Mouse (Mus musculus): ENCODE measurements at regions not wholly inside any gene's neighbourhood (a gene's known extent, or its start where the extent isn't known, plus 50 kb on each side); places are given as distances from the start of the nearest gene placed in this dataset.

GRCm38 (mm10) chr1:185519811-185520210 lies 65.2 kb downstream of the Slc30a10 start:
- no peaks in the 10 kb centered on the region for H3K4me1 ChIP-seq (ENCODE audit: control insufficient read depth, insufficient read depth, low read length)
- H3K4me3 ChIP-seq (ENCODE audit: insufficient read depth, low read depth, low read length) = no peak overlapping the region
- H3K27ac ChIP-seq (ENCODE audit: insufficient read depth, low read depth, low read length) = no peak overlapping the region
- no peak for DNase-seq
- no peak for TF ChIP-seq CTCF (conservative IDR thresholded peaks at IDR 0.05; ENCODE audit: insufficient read depth, insufficient read length, low read depth, low read length)
- TF ChIP-seq POLR2A (IDR thresholded peaks at IDR 0.05; ENCODE audit: low read depth, low read length) = no peak
- 45% methylated on average over 3 of the region's 3 CpGs for WGBS
- no peaks in the 10 kb centered on the region for H3K27me3 ChIP-seq (replicated peaks; ENCODE audit: control insufficient read depth, insufficient read depth, low read length)
- no peaks in the 10 kb centered on the region for H3K36me3 ChIP-seq (ENCODE audit: control insufficient read depth, insufficient read depth, low read length)

GRCm38 (mm10) chr1:185524020-185524419 lies 69.4 kb downstream of the Slc30a10 start:
- no peak for DNase-seq
- TF ChIP-seq CTCF (conservative IDR thresholded peaks at IDR 0.05; ENCODE audit: insufficient read depth, insufficient read length, low read depth, low read length) = no peak
- TF ChIP-seq POLR2A (IDR thresholded peaks at IDR 0.05; ENCODE audit: low read depth, low read length) = no peak
- no peaks in the 10 kb centered on the region for H3K36me3 ChIP-seq (ENCODE audit: control insufficient read depth, insufficient read depth, low read length)
- 57% methylated on average over 10 of the region's 10 CpGs for WGBS
- no peaks in the 10 kb centered on the region for H3K4me1 ChIP-seq (ENCODE audit: control insufficient read depth, insufficient read depth, low read length)
- H3K27me3 ChIP-seq (replicated peaks; ENCODE audit: control insufficient read depth, insufficient read depth, low read length) = no peaks in the 10 kb centered on the region
- no peak overlapping the region for H3K27ac ChIP-seq (ENCODE audit: insufficient read depth, low read depth, low read length)
- no peak overlapping the region for H3K4me3 ChIP-seq (ENCODE audit: insufficient read depth, low read depth, low read length)

GRCm38 (mm10) chr1:185533471-185533870 lies 78.8 kb downstream of the Slc30a10 start:
- H3K4me1 ChIP-seq (ENCODE audit: control insufficient read depth, insufficient read depth, low read length) = no peaks in the 10 kb centered on the region
- no peak for TF ChIP-seq POLR2A (IDR thresholded peaks at IDR 0.05; ENCODE audit: low read depth, low read length)
- no peak for TF ChIP-seq CTCF (conservative IDR thresholded peaks at IDR 0.05; ENCODE audit: insufficient read depth, insufficient read length, low read depth, low read length)
- H3K27ac ChIP-seq (ENCODE audit: insufficient read depth, low read depth, low read length) = no peak overlapping the region
- no peaks in the 10 kb centered on the region for H3K27me3 ChIP-seq (replicated peaks; ENCODE audit: control insufficient read depth, insufficient read depth, low read length)
- DNase-seq = no peak
- 94% methylated on average over 5 of the region's 5 CpGs for WGBS
- no peak overlapping the region for H3K4me3 ChIP-seq (ENCODE audit: insufficient read depth, low read depth, low read length)
- no peaks in the 10 kb centered on the region for H3K36me3 ChIP-seq (ENCODE audit: control insufficient read depth, insufficient read depth, low read length)

- H3K27ac ChIP-seq (ENCODE audit: insufficient read depth, low read depth, low read length) = no peak overlapping the region
- H3K4me3 ChIP-seq (ENCODE audit: insufficient read depth, low read depth, low read length) = no peak overlapping the region
- no peak for DNase-seq
- H3K4me1 ChIP-seq (ENCODE audit: control insufficient read depth, insufficient read depth, low read length) = no peaks in the 10 kb centered on the region
- 56% methylated on average over 1 of the region's 1 CpGs for WGBS
- H3K36me3 ChIP-seq (ENCODE audit: control insufficient read depth, insufficient read depth, low read length) = no peaks in the 10 kb centered on the region
- no peaks in the 10 kb centered on the region for H3K27me3 ChIP-seq (replicated peaks; ENCODE audit: control insufficient read depth, insufficient read depth, low read length)
- TF ChIP-seq POLR2A (IDR thresholded peaks at IDR 0.05; ENCODE audit: low read depth, low read length) (no peak), CTCF (conservative IDR thresholded peaks at IDR 0.05; ENCODE audit: insufficient read depth, insufficient read length, low read depth, low read length) (no peak)
Measured at GRCm38 (mm10) chr1:185534129-185534528, 79.5 kb downstream of the Slc30a10 start.

- H3K27me3 ChIP-seq (replicated peaks; ENCODE audit: control insufficient read depth, insufficient read depth, low read length) = no peaks in the 10 kb centered on the region
- TF ChIP-seq CTCF (conservative IDR thresholded peaks at IDR 0.05; ENCODE audit: insufficient read depth, insufficient read length, low read depth, low read length) = no peak
- no peak for TF ChIP-seq POLR2A (IDR thresholded peaks at IDR 0.05; ENCODE audit: low read depth, low read length)
- no peak overlapping the region for H3K4me3 ChIP-seq (ENCODE audit: insufficient read depth, low read depth, low read length)
- H3K36me3 ChIP-seq (ENCODE audit: control insufficient read depth, insufficient read depth, low read length) = no peaks in the 10 kb centered on the region
- no peak overlapping the region for H3K27ac ChIP-seq (ENCODE audit: insufficient read depth, low read depth, low read length)
- DNase-seq = no peak
- WGBS = 75% methylated on average over 6 of the region's 6 CpGs
- H3K4me1 ChIP-seq (ENCODE audit: control insufficient read depth, insufficient read depth, low read length) = no peaks in the 10 kb centered on the region
Measured at GRCm38 (mm10) chr1:185535321-185535720, 80.7 kb downstream of the Slc30a10 start.

- no peak overlapping the region for H3K4me3 ChIP-seq (ENCODE audit: insufficient read depth, low read depth, low read length)
- WGBS = 91% methylated on average over 4 of the region's 4 CpGs
- TF ChIP-seq POLR2A (IDR thresholded peaks at IDR 0.05; ENCODE audit: low read depth, low read length) = no peak
- TF ChIP-seq CTCF (conservative IDR thresholded peaks at IDR 0.05; ENCODE audit: insufficient read depth, insufficient read length, low read depth, low read length) = no peak
- no peaks in the 10 kb centered on the region for H3K4me1 ChIP-seq (ENCODE audit: control insufficient read depth, insufficient read depth, low read length)
- no peak for DNase-seq
- no peaks in the 10 kb centered on the region for H3K27me3 ChIP-seq (replicated peaks; ENCODE audit: control insufficient read depth, insufficient read depth, low read length)
- H3K36me3 ChIP-seq (ENCODE audit: control insufficient read depth, insufficient read depth, low read length) = no peaks in the 10 kb centered on the region
- H3K27ac ChIP-seq (ENCODE audit: insufficient read depth, low read depth, low read length) = no peak overlapping the region
Measured at GRCm38 (mm10) chr1:185537236-185537635, 82.6 kb downstream of the Slc30a10 start.

- Histone ChIP-seq H3K36me3 (ENCODE audit: control insufficient read depth, insufficient read depth, low read length) (no peaks in the 10 kb centered on the region), H3K4me1 (ENCODE audit: control insufficient read depth, insufficient read depth, low read length) (no peaks in the 10 kb centered on the region), H3K4me3 (ENCODE audit: insufficient read depth, low read depth, low read length) (no peak overlapping the region), H3K27ac (ENCODE audit: insufficient read depth, low read depth, low read length) (no peak overlapping the region), H3K27me3 (replicated peaks; ENCODE audit: control insufficient read depth, insufficient read depth, low read length) (no peaks in the 10 kb centered on the region)
- WGBS = 50% methylated on average over 1 of the region's 1 CpGs
- no peak for TF ChIP-seq CTCF (conservative IDR thresholded peaks at IDR 0.05; ENCODE audit: insufficient read depth, insufficient read length, low read depth, low read length)
- no peak for TF ChIP-seq POLR2A (IDR thresholded peaks at IDR 0.05; ENCODE audit: low read depth, low read length)
- DNase-seq = no peak
Measured at GRCm38 (mm10) chr1:185539458-185539857, 84.8 kb downstream of the Slc30a10 start.

GRCm38 (mm10) chr1:185546346-185546745 lies 91.7 kb downstream of the Slc30a10 start:
- no peak overlapping the region for H3K4me3 ChIP-seq (ENCODE audit: insufficient read depth, low read depth, low read length)
- H3K4me1 ChIP-seq (ENCODE audit: control insufficient read depth, insufficient read depth, low read length) = no peaks in the 10 kb centered on the region
- H3K36me3 ChIP-seq (ENCODE audit: control insufficient read depth, insufficient read depth, low read length) = no peaks in the 10 kb centered on the region
- TF ChIP-seq POLR2A (IDR thresholded peaks at IDR 0.05; ENCODE audit: low read depth, low read length) (no peak), CTCF (conservative IDR thresholded peaks at IDR 0.05; ENCODE audit: insufficient read depth, insufficient read length, low read depth, low read length) (peak; percentile 29; the same call in 1 of the 2 replicates)
- DNase-seq = peak; percentile 17
- no peak overlapping the region for H3K27ac ChIP-seq (ENCODE audit: insufficient read depth, low read depth, low read length)
- no peaks in the 10 kb centered on the region for H3K27me3 ChIP-seq (replicated peaks; ENCODE audit: control insufficient read depth, insufficient read depth, low read length)

All from kidney, adult 2 months (tissue).